Mouse (Mus musculus) fibroblast of lung, adult 2 months (primary cell): ENCODE results near the gene Eif1.
"Not testable (repeated sequence)": the region's sequence is repeated elsewhere in the genome, so short reads cannot be mapped to it uniquely, and the experiment has no call there.

ENCODE experiments used
- DNase-seq: peaks from one replicate; pipeline ENCODE4 v3.0.0-alpha.2; 2011; ENCODE audit warnings: low read depth

The Eif1 gene

DNA sequence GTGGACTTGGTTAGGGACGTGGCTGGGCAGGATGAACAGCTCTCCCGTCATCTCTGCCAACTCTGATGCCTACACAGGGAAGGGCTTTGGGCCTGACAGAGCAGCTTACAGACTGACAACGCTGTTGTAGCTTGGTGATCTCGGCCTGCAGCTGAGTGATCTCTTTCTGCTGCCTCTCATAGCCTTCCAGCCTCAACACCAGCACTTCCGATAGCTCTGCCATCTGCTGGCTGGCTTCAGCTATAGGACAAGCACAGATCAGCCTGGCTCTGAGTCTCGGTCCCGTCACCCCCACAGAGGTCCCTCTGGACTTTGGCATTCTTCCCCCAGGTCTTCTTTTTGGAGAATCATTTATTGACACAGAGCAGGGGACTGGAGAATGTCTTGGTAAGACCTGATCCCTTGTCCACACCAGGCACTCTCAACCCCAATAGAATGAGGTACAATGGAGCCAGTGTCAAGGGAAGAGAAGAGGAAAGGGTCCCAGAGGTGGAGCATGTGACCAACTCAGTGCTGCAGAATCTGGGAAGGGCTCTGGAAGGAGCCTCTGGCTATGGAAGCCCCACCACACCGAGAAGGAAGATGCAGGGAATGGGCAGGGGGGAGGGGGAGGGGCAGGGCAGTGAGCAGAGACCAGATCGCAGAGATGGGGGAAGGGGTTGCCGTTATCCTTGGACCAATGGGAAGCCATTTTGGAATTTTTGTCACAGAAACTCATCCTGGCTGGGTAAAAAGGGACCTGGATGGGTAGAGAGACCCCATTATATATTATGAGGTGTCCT is 32.6 kb downstream of the Eif1 start:
- DNase-seq, result no peak

DNA sequence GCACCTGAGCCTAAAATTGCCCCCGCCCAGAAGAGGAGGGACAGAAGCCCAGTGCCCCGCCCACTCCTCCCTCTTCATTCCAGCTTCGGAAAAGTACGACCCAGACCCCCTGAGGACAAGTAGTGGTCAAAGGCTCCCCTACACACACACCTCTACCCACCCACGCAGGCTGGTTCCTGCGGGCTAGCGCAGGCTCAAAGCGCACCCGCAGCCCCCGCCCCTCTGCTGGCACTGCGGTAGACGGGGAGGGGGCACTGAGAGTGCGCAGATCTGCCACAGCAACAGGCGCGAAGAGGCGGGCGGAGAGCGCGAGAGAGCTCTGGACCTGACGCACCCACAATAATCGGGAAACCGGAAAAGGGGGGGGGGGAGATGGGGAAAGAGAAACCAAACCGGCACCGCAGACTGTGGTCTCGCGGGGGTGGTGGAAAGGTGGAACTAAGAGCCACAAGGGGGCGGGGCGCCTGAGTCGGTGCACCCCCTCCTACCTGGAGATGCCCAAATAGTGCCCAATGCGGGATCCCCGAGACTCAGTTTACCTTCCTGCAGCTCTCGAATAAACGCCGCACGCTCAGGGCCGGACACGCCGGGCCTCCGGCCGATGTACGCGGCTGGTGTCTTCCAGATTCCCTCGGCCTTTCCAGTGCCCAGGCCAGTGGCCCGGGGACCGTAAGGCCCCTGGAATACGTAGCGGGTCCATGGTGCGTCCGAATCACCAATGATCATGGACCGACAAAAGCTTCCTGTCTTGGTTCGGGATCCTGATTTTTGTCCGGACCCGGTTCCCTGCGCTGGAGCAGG is 35.7 kb downstream of the Eif1 start:
- DNase-seq, result no peak

DNA sequence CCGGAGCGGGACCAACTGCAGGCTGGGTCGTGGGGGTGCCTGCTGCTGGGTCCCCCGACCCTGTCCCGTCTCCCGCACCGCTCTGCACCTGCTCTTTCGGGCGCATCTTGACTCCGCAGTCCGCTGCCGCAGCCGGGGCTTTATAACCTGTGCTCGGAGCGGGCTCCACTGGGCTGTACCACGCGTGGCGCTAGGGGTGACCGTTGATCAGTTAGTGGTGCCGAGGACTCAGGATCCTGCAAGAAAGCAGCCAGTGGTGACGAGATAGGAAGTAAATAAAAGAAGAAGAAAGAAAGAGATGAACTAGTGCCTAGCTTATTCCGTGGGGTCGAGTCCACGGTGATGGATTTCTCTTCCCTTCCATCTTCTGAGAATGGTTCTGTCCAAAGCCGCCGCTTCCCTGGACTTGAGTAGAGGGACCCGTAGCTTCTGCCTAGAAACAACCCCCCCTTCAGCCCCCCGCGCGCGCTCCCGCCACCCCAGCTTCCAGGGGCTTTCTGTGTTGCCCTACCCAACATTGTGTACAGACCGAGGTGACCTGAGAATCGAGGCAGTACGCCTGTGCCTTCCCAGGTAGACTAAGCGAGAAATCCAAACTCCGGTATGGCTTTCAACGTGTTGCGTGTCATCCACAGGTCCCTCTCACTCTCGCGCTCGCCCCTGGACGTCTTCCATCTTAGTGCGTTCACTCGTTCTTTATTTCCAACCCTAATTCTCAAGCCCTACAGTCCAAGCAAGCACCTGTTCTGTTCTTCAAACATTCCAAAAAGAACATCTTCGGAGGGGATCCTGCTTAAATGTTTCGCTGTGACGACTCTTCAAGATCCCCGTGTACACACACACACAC is 36.5 kb downstream of the Eif1 start, which contains the start of gene Hap1:
TSS of gene Hap1 (minus strand) at position 157 of the 847 bp plus-strand sequence.
- peak; percentile 21 for DNase-seq

DNA sequence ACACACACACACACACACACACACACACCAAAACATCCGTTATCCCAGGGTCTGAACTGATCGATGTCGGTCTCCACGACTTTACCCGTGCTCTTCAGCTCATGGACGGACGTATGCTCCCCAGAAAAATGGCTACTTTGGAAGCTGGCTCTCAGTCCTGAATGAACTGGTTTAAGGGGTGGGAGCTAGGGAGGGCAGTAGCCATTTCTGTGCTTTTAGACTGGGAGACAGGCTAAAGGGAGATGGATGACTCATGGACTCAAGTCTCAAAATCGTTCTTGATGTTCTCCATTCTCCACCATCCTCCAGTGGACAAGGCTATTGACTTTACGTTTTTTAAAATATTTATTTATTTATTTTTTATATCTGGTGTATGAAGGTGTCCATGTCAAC is 37.1 kb downstream of the Eif1 start:
- no peak for DNase-seq

DNA sequence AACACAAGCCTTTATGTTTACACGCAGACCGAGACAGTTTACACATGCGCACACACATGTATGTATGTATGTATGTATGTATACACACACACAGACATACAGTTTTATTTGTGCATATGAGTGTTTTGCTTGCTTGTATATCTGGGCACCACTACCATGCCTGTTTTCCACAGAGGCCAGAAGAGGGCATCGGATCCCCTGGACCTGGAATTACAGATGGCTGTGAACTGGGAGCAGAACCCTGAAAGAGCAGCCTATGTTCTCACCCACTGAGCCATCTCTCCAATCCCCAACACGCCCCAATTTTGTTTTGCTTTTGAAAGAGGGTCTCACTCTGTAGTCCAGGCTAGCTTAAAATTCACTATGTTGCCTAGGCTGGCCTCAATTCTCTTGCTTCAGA is 37.7 kb downstream of the Eif1 start:
- no peak for DNase-seq

DNA sequence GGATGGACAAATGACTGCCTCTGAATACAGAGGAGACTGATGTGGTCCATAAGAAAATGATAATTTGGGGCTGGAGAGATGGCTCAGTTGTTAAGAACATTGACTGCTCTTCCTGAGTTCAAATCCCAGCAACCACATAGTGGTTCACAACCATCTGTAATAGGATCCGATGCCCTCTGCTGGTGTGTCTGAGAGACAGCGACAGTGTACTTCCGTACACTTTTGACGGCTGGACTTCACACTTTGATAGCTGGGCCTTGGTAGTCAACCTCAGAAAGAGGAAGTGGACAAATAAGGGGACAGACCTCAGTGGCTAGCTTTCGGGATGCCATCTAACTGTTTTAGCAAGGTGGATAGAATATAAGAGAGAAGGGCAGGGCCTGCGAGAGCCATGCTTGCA is 40.5 kb downstream of the Eif1 start:
- no peak for DNase-seq

- DNase-seq, result not testable (repeated sequence)
These were observed 41.4 kb downstream of the Eif1 start for GRCm38 (mm10) chr11:100361059-100361458.

DNA sequence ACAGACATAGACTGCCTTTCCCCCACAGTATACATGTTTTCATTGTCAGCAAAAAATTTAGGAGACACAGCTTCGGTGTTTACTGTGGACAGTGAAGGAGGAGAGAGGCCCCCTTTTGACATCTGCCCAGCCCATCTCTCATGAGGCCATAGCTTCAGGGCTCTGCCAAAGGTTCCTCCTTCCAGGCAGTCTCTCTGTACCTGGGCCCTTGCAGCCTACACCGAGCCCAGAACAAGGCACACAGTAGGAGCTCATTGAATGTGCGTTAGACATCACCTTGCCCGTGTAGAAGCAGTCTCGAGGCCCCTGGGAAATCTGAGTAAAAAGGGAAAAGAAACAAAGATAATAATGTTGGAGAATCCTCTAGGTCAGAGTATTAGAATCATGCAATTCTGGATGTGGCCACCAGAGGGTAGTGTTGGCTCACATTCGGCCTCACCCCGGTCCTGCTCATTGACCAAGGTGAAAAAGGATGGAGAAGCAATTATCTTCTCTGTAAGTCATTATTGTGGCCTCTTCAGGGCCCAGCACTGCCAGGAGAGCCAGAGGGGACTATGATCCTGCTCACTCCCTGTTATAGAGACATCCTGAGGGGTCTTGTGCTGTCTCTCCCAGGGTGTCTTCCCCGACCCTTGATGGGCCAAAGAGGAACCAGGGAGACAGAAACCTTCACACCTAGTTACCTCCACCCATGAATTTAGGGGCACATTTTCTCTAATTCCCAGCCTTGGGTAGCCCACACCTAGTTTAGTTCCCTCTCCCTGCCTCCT is 42.7 kb downstream of the Eif1 start:
- DNase-seq, result peak; percentile 19

DNA sequence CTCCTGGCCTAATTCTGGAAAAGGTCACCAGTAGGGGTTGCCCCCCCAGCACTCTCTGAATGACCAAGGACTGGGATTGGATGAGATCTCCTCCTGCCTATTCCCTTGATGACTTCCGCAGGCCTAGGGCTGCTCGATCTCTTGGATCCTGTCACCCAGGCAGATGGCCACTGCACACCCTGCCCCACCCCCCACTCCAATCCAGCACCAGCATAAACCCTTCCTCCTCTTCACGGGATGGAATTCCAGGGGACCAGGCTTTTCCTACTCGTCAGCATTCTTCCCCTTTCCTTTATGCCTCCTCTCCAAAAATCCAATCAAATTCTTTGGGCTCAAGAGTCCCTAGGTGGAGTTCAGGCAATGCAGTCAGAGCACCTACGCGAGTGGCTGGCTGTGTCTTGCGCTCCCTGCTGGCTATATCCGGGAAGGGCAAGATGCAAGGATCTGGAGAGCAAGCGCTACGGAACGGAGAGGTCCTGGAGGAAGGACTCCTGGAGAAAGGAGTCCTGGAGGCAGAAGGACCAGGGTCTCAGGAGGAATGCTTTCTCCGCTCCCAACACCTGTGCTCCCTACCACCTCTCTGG is 43.4 kb downstream of the Eif1 start:
- no peak for DNase-seq

GRCm38 (mm10) chr11:100369145-100369544 is 49.5 kb downstream of the Eif1 start:
- no peak for DNase-seq

DNA sequence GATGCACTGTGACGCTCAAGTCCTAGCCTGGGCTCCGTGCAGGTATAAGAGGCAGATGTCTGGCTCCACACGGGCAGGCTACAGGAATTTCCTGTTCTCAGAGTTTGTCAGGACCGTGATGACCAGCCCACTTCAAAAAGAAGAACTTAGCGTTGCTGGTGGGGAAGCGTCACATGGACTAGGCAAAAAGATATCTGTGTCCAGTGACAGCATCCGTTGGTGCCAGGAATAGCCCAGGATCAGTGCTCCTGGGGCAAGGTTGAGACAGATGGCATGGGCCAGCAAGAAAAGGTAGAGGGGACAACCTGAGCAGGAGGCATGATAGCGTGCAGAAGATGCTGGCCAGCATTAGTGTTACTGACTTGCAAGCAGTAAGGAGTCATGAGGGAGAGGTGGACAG is 50.1 kb downstream of the Eif1 start:
- no peak for DNase-seq
